Mouse (Mus musculus) left cerebral cortex, adult 2 months (tissue): ENCODE measurements around the gene Necab2. TPM values are rescaled to one million over a fixed set of nuclear protein-coding genes. Genes with fewer than 3 reads are reported as not detected.

Experiments used
- DNase-seq, 2 experiments: peaks; one replicate each; pipeline ENCODE4 v3.0.0; 2021 to 2022; ENCODE audit warnings: low spot score in 2 of 2, mixed read lengths in 1 of 2; ENCODE audit errors: extremely low spot score in 1 of 2
- H3K27ac ChIP-seq: fragments of 200-600 bp; 2 replicates; pipeline ENCODE4 v1.8.1; 2022
- H3K4me3 ChIP-seq: fragments of 200-600 bp; 2 replicates; pipeline ENCODE4 v1.8.1; 2022
- CTCF ChIP-seq: fragments of 200-600 bp; IDR thresholded peaks from 2 replicates; pipeline ENCODE4 v1.8.1; 2022; ENCODE audit warnings: antibody characterized with exemption, mild to moderate bottlenecking, moderate library complexity
- intact Hi-C: fragments of 180-260 bp; cut with DNase I; formaldehyde crosslinking; loops from one replicate; pipeline ENCODE4 v1.15.1; 2025
- total RNA-seq, 2 experiments: library from RNA; stranded (reverse); gene quantifications; 2 replicates each; pipeline ENCODE4 v1.2.3; 2021

The Necab2 gene
- total RNA-seq, 2 experiments from 2014 or later = 63.3 to 80.9 TPM

DNA sequence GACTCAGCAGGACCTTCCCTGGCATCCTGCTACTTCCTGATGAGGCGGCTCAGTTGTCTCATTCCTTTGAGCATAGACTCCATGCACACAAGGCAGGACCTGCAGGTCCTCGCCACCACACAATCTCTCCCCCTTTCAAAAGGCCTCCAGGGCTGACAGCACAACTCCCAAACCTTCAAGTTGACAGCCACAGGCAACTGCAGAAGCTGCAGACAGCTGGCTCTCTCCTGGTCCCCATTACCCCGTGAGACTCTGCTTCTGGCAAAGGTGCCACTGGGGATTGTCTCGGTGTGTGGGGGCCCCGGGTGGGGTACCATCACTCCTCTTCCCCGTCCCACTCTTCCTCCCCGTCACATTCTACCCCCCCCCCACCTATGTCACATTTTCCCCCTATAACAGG, 26.2 kb upstream of the Necab2 start:
- H3K4me3 ChIP-seq = no peak overlapping the region
- TF ChIP-seq CTCF = no peak
- no peak for DNase-seq
- no peak overlapping the region for H3K27ac ChIP-seq
- intact Hi-C loops = no loop called here

- DNase-seq = no peak
- H3K4me3 ChIP-seq = no peak overlapping the region
- intact Hi-C loops = no loop called here
- TF ChIP-seq CTCF = no peak
- peak overlapping the region; percentile 15; the same call in 1 of the 2 replicates for H3K27ac ChIP-seq
These were observed 24.9 kb upstream of the Necab2 start for GRCm38 (mm10) chr8:119421603-119422122.

DNA sequence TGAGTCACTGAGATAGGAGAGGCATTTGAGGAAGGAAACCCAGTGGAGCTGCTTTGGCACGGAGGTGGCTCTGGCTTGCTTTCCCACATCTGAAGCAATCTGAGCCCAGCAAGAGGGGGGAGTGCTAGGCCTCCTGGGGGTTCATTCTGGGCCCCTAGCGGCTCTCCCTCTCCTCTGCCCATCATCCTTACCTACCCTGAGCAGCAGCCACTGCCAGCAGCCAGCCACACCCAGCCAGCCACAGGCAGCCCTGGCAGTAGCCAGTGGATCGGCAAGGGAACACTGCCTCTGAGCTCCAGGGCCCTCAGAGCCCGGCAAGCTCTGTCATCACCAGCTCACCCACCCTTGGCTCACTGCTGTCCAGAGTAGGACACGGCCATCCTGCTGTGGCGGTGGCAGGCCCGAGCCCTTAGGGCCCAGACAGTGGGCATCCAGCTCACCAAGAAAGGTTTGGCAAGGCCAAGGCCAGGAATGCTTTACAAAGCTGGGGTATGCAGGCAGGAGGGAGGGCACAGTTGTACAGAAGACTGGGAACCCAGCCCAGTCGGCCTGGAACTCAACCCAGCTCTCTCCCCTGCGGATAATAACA, 24.3 kb upstream of the Necab2 start:
- intact Hi-C loops = no loop called here
- peak overlapping the region; percentile 45 for H3K27ac ChIP-seq
- no peak for DNase-seq
- no peak overlapping the region for H3K4me3 ChIP-seq
- TF ChIP-seq CTCF = no peak

- intact Hi-C loops = no loop called here
- no peak for TF ChIP-seq CTCF
- no peak for DNase-seq
- H3K27ac ChIP-seq = peak overlapping the region; percentile 42; the same call in 1 of the 2 replicates
- H3K4me3 ChIP-seq = no peak overlapping the region
These were observed 22.8 kb upstream of the Necab2 start for GRCm38 (mm10) chr8:119423631-119424141.

GRCm38 (mm10) chr8:119424199-119424733, 22.3 kb upstream of the Necab2 start:
- intact Hi-C loops = no loop called here
- peak overlapping the region; percentile 42; the same call in 1 of the 2 replicates for H3K27ac ChIP-seq
- H3K4me3 ChIP-seq = no peak overlapping the region
- no peak for TF ChIP-seq CTCF
- DNase-seq = no peak

DNA sequence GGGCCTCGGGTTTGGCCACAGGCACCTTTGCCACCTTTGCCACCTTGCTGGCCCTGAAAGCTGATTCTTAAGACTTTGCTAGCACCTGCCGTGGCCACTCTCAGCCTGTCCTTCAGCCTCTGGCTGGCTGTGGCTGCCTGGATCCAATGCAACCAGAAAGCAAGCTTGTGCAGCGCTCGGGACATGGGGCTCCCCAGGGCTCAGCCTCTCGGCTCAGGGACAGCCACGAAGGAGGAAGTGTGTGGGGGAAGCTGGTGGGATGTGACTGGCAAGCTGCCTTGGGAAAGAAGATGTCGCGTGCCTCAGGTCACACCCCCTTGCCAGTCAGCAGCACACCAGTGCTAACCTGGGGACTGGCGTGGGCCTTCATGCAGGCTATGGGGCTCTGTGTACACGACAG, 21.8 kb upstream of the Necab2 start:
- intact Hi-C loops = no loop called here
- no peak overlapping the region for H3K27ac ChIP-seq
- DNase-seq = no peak
- no peak for TF ChIP-seq CTCF
- H3K4me3 ChIP-seq = no peak overlapping the region

GRCm38 (mm10) chr8:119425533-119425932, 21.0 kb upstream of the Necab2 start:
- intact Hi-C loops = no loop called here
- H3K4me3 ChIP-seq = no peak overlapping the region

DNA sequence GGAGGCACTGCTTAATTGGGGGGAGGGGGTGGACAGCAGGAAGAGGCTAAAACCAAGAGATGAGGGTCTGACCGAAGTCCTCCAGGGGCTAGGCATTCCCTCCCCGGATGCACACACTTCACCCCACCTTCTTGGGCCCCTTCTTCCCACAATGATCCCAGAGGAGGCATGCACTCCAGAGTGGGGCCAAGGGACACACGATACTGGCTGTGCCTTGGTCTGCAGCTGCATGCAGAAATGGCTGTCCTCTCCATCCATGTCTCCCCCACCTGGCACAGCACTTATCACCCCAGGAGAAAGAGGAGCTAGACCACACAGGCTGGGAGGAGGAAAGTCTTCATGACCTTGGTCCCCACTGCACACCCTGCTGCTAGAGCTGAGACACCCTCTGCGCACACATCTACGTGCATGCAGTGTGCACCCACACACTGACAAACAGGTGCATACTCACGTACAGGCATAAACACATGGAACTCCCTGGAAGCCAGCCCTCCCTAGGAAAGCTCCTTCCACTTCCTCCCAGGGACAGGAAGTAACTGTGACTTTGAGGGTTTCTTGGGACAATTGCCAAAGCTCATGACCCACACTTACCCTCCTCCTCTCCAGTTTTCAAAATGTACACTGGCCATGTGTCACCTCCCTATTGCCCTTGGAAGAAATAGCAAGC, 20.3 kb upstream of the Necab2 start:
- intact Hi-C loops = no loop called here
- peak overlapping the region; percentile 47; the same call in 1 of the 2 replicates for H3K27ac ChIP-seq
- no peak for DNase-seq
- no peak for TF ChIP-seq CTCF
- no peak overlapping the region for H3K4me3 ChIP-seq

More at GRCm38 (mm10) chr8:119425533-119425932, 21.0 kb upstream of the Necab2 start:
- no peak for DNase-seq
- peak overlapping the region; percentile 32; the same call in 1 of the 2 replicates for H3K27ac ChIP-seq
- no peak; the same call in 1 of the 2 replicates for TF ChIP-seq CTCF

DNA sequence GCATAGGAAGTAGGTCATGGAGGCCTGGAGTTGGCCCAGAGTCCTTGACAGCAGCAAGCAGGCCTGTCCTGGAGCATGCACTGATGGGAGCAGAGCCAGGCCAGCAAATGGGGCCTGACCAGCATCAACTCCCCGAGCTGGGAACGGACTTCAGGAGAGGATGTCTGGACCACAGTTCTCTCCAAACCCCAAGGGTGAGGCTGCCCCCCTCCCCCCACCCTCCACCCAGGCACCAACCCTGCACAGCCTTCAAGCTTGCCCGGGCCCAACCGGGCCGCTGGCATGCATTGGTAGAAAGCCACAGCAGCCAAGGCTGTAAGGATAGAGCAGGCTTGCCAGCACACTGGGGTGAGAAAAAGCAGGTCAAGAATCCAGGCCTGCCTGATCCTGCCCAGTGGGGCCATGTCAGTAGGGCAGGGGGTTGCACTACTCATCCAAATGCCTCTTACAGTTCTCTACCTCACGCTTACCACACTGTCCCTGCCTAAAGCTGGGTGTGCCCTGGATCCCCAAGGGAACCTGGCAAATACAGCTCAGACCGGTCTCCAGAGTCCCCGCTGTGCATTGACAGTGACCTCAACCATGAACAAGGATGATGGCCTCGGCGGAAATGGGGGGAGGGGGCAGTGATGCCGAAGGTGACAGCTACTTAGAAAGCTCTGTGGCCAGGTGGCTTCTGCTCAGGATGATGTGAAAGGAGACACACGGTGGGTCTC, 18.7 kb upstream of the Necab2 start:
- Histone ChIP-seq H3K4me3 (no peak overlapping the region), H3K27ac (no peak overlapping the region)
- intact Hi-C loops = no loop called here
- DNase-seq = no peak
- TF ChIP-seq CTCF = no peak

DNA sequence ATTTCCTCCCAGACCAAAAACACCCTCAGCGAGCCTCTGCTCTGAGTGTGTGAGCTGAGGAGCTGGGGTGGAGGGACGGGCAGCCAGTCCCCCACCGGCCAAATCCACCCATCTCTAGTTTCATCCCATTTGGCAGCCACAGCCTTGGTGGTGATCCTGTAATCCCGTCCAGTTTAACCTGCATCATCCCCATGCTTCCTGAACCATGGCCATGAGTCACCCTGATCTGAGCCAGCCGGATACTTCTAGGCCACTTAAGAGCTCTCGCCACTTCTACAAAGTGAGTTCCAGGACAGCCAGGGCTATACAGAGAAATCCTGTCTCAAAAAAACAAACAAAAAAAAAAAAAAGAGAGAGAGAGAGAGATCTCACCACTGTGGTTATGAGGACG, 18.2 kb upstream of the Necab2 start:
- DNase-seq = no peak
- no peak for TF ChIP-seq CTCF
- Histone ChIP-seq H3K27ac (no peak overlapping the region), H3K4me3 (no peak overlapping the region)
- intact Hi-C loops = no loop called here

- H3K27ac ChIP-seq = no peak overlapping the region
- H3K4me3 ChIP-seq = no peak overlapping the region
- no peak for TF ChIP-seq CTCF
- intact Hi-C loops = no loop called here
- no peak for DNase-seq
These were observed 17.7 kb upstream of the Necab2 start for GRCm38 (mm10) chr8:119428766-119429327.
